Mouse (Mus musculus): Measurements from ENCODE around the gene Ets2.
"Not testable (repeated sequence)": the region's sequence is repeated elsewhere in the genome, so short reads cannot be mapped to it uniquely, and the experiment has no call there.

The Ets2 gene

GRCm38 (mm10) chr16:95700224-95700623, 1.7 kb upstream of the Ets2 start:
- no peak for DNase-seq (ENCODE audit: low read depth)

- peak; percentile 42 for DNase-seq (ENCODE audit: low read depth)
These were observed 979 bp downstream of the Ets2 start for GRCm38 (mm10) chr16:95702562-95703545.

GRCm38 (mm10) chr16:95703958-95704357, 2.1 kb downstream of the Ets2 start:
- peak; percentile 40 for DNase-seq (ENCODE audit: low read depth)

- DNase-seq (ENCODE audit: low read depth): no peak
These were observed 2.9 kb downstream of the Ets2 start for GRCm38 (mm10) chr16:95704662-95705330.

GRCm38 (mm10) chr16:95705771-95706170, 3.9 kb downstream of the Ets2 start:
- DNase-seq (ENCODE audit: low read depth): no peak

GRCm38 (mm10) chr16:95708211-95709004, 6.5 kb downstream of the Ets2 start:
- peak; percentile 72 for DNase-seq (ENCODE audit: low read depth)

- DNase-seq (ENCODE audit: low read depth): no peak
These were observed 7.3 kb downstream of the Ets2 start for GRCm38 (mm10) chr16:95709175-95709574.

- no peak for DNase-seq (ENCODE audit: low read depth)
These were observed 8.3 kb downstream of the Ets2 start for GRCm38 (mm10) chr16:95710129-95710528.

- no peak for DNase-seq (ENCODE audit: low read depth)
These were observed 10.2 kb downstream of the Ets2 start for GRCm38 (mm10) chr16:95712121-95712520.

GRCm38 (mm10) chr16:95713077-95713476, 11.2 kb downstream of the Ets2 start:
- DNase-seq (ENCODE audit: low read depth): not testable (repeated sequence)

- DNase-seq (ENCODE audit: low read depth): peak; percentile 28
These were observed 13.2 kb downstream of the Ets2 start for GRCm38 (mm10) chr16:95715026-95715425.

GRCm38 (mm10) chr16:95716061-95716706, 14.3 kb downstream of the Ets2 start:
- DNase-seq (ENCODE audit: low read depth): no peak

- DNase-seq (ENCODE audit: low read depth): no peak
These were observed 15.8 kb downstream of the Ets2 start for GRCm38 (mm10) chr16:95717631-95718030.

- peak; percentile 37 for DNase-seq (ENCODE audit: low read depth)
These were observed 16.2 kb downstream of the Ets2 start for GRCm38 (mm10) chr16:95718119-95718518.

- DNase-seq (ENCODE audit: low read depth): no peak
These were observed 18.7 kb downstream of the Ets2 start for GRCm38 (mm10) chr16:95720532-95720931.

- no peak for DNase-seq (ENCODE audit: low read depth)
These were observed 22.4 kb downstream of the Ets2 start for GRCm38 (mm10) chr16:95724251-95724650.

- no peak for DNase-seq (ENCODE audit: low read depth)
These were observed 22.9 kb downstream of the Ets2 start for GRCm38 (mm10) chr16:95724776-95725175.

- DNase-seq (ENCODE audit: low read depth): no peak
These were observed 24.9 kb downstream of the Ets2 start for GRCm38 (mm10) chr16:95726802-95727201.

- DNase-seq (ENCODE audit: low read depth): peak; percentile 93
These were observed 26.9 kb downstream of the Ets2 start for GRCm38 (mm10) chr16:95728453-95729435.

- DNase-seq (ENCODE audit: low read depth): no peak
These were observed 27.9 kb downstream of the Ets2 start for GRCm38 (mm10) chr16:95729775-95730174.

Measured in NIH3T3 (cell line).